Mouse (Mus musculus) CH12F3 (cell line): Measurements from ENCODE around the gene Cacnb4.

Experiments
- in situ Hi-C: fragments of 300-500 bp; cut with MboI; formaldehyde crosslinking; loops from 2 replicates; pipeline ENCODE4 v1.14.3; 2020; ENCODE audit warnings: low sequenced_read_pairs

Cacnb4 gene

DNA sequence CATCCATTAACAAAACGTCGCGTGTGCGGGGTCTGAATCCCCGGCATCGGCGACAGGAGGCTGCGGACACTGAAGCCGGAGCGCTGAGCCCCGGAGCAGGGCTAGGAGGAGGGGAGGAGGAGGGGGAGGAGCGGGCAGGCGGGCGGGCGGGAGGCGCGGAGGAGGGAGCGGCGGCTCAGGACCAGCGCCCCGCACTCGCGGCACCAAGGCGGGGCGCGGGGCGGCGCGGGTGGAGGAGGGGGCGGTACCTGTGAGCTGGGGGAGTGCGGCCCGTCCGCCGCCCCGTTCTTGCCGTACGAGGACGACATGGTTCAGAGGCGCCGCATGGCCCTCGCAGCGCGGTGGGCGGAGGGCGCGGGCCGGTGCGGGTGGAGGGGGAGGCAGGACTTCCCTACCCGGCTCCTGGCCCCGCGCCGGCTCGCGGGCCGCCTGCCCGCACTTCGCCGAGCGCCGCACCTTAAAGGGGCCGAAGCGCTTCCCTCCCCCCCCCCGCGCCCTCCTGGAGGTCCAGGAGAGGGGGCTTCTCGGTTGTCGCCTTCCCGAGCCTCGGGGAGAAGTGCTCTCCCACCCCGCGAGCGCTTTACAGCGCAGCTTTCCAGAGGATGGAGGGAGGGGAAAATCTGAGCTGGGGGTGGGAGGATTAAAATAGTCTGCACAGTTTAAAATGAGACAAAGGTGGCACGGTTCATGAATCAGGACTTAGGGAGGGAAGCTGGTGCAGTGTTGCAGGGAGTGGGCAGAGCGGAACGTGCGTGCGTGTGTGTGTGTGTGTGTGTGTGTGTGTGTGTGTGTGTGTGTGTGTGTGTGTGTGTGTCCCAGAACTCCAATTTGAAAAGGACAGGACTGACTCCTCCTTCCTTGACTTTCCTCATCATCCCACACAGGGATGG, at the start of gene Cacnb4:
TSS of gene Cacnb4 (minus strand) at position 809 of the 890 bp plus-strand sequence.
- in situ Hi-C loops = no loop called here

DNA sequence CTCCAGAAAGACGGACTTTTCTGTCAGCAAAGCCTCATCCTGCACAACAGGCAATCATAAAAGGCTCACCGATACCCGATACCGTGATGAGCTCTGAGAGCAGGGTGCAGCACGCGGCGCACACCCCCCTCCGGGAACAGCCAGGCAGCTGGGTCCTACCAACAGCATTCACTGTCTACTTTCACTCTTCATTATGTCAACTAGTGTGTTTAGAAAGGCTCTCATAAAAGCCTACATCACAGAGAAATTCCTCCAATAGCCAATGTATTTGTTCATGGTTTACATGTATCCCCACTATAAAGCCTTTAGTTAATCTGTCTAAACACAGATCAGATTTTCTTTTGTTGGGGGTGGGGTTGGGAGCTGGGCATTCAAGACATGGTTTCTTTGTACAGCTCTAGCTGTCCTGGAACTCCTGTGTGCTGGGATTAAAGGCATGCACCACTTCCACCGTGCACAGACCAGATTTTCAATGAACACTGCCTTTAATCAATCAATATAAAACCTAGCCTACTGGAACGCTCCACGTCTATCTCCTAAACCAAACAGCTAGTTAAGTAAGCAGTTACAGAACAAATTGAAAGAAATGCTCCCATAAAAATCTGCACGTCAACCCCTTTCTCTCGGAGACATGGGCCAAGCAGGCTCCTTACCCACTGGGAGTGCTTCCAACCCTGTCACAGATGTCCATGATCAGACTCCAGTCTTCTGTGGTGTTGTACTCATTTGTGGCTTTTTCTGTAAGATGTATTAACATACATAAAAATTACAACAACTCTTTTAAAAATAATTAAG, 43.8 kb upstream of the Cacnb4 start:
- in situ Hi-C loops = no loop called here

DNA sequence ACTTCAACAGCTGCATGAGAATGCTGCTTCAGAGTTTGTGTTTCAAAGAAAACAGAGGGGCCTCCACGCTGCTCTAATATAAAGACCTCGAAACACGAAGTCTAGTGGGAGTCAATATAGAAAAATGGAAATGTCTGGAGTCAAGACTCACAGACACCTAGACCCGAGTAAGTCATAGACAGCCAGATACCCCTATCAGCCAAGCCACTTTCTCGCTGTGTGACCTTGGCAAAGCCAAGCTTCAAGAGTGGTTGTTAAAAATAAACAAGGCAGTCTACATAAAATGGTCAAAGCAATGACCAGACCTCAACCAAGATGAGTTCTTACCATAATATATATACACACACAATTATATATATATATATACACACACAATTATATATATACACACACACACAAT, 40.4 kb upstream of the Cacnb4 start:
- in situ Hi-C loops = no loop called here

DNA sequence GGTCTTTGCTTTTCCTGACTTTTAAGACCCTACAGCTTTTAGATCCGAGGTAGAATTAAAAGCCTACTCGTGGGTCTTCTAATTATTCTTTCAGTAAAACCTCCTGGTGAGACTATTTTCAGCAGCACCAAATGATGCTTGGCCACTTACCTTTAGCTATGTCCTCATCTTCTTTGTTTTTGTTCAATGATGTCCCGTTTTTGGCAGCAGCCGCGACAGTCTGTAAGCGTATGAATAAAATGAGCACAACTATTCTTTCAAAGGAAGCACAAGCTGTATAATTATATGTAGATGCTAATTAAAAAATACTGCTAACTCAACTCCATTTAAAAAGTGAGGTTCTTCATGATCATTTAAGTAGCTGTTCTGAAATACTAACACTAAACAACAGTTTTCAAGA, 38.9 kb upstream of the Cacnb4 start:
- in situ Hi-C loops = no loop called here

DNA sequence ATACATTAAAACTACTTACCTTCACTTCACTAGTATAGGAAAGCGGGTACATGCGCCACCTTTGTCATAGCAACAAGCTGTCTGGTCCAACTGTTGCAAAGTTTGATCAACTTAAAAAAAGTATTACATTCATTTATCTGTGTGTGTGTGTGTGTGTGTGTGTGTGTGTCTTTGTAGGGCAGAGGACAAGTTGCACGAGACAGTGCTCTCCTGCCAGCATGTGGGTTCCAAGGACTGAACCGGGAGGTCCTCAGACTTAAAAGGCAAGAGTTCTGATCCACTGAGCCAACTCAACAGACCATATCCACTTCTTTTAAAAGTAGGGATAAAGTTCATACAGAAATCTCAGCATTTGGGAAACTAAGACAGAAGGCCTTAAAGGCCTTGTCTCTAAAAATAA, 37.5 kb upstream of the Cacnb4 start:
- in situ Hi-C loops = no loop called here

DNA sequence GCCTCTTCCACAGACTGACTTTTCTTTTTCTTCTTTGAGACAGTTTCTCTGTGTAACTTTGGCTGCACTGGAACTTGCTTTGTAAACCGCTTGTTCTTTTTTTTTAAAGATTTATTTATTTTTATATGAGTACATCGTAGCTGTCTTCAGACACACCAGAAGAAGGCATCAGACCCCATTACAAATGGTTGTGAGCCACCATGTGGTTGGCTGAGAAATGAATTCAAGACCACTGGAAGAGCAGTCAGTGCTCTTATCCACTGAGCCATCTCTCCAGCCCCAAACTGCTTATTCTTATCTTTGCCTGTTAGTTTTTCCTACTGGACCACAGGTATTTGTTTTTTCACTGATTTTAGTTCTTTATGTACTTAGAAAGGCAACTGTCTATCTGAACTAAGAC, 34.2 kb upstream of the Cacnb4 start:
- in situ Hi-C loops = no loop called here

DNA sequence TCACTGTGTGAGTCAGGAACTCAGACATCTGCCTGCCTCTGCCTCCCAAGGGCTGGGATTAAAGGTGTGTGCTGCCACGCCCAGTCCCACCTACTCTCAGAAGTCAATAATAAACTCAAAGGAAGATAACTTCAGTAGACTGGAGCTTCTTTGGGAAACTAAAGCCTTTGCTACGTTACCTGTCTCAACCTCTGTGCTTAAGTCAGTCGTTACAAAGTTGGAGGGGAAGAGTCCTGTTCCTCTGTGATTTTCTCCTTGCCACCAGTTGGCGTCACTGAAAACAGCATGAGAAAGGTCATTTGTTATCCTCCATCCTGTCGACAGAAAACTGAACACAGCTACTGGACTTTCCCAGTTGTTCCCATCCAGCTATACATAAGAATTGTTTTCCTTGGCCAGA, 32.8 kb upstream of the Cacnb4 start:
- in situ Hi-C loops = no loop called here

DNA sequence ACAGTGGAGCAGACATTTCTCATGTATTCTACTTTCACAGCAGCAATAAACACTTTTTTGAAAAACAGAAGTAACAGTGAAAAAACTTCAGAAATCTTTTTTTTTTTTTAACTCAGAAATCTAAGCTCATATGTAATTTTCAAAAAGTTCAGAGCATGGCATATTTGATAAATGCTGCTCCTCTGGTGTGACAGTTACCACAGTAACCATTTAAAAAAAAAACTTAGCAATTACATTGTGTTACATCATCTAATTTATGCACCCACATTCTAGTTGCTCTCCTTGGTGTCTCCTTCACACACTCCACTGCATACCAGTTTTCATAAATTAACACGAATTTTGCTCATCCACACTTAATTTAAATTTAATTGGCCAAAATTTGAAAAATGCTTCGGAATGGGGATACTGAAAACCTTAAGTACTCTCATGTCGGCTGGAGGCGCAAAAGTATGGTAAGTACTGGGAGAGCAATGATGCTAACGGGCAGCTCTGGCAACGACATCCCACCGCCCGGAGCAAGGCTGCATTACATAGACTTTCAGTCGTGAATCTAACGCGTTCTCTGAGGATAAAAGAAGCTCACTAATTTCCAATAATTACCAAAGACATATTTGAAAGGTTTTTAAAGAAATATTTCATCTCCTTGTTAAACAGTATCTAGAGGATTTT, 24.9 kb upstream of the Cacnb4 start:
- in situ Hi-C loops = no loop called here

DNA sequence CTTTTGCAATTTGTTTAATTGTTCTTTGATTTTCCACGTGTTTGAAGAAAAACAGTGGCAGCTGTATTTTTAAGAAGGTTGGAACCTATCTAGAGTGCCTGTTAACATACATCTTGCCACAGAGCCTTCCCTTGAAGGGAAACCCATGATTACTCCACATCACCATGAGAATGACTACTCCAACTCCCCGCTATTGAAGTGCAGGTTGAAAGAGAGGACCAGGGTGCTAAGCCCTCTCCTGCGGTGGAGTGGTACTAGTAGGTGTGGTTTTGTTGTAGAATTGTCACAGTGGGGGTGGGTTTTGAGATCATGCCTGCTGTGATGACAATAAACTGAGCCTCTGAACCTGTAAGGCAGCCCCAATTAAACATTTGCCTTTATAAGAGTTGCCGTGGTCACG, 23.7 kb upstream of the Cacnb4 start:
- in situ Hi-C loops = no loop called here

DNA sequence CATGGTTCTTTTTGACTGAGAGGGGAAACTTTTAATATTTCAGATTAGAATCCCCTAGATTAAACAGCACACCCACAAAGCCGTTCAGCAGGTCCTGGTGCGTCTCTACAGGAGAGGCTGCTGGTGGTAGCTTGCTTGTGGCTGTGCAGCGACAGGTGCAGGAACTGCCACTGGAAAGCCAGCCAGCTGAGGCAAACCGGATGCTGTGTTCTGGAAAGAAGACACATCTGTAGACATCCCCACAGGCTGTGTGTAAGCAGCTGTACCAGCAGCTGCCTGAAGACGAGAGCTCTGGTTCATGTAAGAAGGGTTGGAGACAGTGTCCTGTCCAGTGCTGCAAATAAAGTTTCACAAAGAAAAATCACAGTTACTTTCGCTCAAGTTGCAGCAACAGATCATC, 18.0 kb upstream of the Cacnb4 start:
- in situ Hi-C loops = no loop called here

DNA sequence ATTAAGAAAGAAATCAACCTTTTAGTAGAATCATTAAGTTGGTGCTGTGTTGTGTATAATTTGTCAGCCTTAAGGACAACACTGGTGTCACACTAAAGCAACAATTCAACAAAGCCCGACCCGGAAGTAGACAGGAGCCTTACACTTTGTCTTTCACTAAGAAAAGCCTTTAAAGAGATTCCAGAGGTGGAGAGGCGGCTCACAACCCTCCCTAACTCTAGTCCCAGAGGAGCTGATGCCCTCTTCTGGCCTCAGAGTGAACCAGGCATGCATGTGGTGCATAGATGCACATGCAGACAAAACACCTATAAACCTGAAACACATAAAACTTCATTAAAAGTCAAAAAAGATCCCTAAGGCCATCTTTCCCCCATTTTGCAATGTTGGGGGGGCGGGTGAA, 15.1 kb upstream of the Cacnb4 start:
- in situ Hi-C loops = no loop called here

DNA sequence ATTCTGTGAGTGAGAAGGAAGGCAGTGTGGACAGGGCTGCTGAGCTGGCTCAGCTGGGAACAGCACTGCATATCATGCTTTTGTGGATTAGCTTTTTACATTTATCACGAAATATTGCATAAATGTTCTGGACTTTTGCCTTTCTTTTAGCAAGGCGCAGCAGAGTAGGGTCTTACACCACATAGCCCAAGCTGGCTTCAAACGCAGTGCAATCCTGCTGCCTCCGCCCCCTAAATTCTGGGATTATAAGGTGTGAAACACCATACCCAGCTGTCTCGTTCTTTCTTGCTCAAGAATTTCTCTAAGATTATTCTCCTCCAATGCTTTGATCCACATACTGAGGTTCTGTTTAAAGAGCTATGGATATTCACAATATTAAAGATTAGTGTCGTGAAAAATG, 10.0 kb upstream of the Cacnb4 start:
- in situ Hi-C loops = no loop called here

DNA sequence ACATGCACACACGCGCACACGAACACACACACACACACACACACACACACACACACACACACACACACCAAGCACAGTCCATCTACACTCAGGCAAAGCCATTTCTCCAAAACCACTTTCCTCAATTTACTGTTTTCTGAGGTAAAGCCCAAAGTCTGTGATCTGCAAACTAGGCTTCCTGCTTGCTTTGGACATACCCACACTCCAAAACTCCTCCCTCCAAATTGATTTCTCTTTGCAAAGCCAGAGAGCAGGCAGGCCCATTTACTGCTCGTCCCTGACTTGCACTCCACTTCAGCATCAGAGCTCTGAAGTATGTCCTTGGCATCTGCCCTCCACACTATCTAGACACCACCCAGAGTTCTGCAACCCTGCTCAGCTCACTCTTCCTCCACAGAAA, 958 bp upstream of the Cacnb4 start:
- in situ Hi-C loops = no loop called here

DNA sequence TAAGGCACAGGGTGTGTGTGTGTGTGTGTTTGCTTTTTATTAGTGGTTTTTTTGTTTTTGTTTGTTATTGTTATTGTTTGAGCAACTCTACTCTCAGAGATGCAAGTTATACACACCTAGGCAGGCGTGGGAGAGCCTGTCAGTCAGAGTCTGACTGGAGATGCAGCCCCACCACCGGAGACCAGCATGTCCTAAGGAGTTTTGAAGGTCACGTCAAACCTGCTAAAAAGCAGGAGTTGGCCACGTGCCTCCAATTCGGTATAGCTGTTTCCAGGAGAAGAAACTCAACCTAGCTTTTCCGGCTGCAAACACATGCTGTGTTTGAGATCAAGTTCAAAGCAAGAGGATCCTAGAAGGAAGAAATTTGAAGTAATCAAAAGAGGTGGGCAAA, 277 bp upstream of the Cacnb4 start:
- in situ Hi-C loops = no loop called here

DNA sequence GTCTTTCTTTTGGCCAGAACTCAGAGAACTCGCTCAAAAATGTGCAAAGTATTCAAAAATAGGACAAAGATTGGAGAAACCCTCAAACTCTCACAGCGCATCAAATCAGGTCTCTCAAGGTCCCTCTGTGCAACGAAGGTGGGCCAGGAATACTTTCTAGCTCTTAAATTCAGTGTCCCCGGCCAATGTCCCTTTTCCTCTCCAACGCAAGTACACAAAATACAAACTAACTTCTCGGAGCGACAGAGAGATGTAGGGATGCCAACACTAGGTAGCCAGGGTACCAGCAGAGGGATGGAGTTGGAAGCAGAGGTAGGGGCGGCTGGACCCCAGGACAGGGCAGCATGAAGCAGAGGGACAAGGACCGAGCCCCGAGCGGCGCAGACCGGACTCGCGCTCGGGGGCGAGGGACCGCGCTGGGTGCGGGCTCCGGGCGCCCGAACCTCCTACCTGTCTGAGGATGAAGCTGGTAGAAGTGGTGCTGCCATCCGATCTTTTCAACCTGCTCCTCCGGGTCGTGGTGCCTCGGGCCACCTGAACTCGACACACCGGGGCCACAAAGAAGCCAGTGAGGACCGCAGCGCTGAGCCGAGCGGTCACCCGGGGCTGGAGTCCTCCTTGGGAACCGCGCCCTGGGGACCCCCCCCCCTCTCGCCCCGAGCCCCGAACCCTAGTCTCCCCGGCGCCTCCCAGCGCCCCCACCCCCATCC, 1.2 kb downstream of the Cacnb4 start:
- in situ Hi-C loops = no loop called here

DNA sequence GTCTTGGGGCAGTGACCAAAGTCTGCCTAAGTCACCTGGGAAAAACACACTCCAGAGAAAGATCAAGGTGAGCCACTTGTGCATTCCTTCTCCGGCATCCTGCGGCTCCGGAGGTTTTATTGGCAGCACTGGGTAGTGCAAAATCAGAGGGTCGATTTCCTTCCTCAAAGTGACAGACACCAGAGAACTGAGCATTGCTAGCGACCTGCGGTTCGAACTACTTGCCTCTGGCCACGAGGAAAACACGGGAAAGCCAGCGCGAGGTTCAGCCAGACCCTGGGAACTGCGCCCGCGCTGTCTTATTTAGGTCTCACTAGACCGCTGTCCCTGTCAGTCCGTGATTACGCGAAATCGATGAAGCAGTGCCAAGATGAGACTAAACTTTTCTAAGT, 1.7 kb downstream of the Cacnb4 start:
- in situ Hi-C loops = no loop called here

DNA sequence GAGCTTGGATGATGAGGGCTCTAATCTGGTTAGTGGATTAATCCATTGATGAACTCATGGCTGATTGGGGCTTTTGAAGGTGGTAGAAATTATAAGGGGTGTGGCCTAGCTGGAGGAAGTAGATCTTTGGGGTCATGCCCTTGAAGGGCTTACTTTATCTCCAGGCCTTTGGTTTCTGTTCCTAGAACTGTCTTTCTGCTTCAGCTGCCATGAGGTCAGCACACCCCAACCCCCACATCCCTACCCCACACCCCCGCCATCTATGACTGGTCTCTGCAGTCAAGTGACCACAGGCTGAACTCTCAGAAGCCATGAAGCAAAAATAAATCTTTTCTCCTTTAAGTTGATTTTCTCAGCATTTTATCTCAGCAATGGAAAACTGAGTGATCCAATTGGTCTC, 3.5 kb downstream of the Cacnb4 start:
- in situ Hi-C loops = no loop called here

DNA sequence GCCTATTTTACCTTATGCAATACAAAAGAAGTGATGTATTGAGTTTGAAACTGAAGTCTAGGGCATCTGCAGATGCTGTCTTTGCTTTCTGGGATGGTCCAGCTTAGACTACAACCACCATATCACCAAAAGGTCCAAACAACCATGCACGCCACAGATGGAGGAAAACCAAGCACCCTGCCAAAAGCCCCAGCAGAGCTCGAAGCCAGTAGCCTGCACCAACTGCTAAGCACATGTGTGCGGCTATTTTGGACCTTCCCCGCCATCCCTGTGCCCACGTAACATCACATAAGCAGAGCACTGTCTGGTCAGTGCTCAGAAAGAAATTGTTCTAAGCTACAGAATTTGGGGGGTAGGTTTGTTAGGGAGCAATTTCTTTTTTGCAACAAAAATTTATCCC, 5.9 kb downstream of the Cacnb4 start:
- in situ Hi-C loops = no loop called here

DNA sequence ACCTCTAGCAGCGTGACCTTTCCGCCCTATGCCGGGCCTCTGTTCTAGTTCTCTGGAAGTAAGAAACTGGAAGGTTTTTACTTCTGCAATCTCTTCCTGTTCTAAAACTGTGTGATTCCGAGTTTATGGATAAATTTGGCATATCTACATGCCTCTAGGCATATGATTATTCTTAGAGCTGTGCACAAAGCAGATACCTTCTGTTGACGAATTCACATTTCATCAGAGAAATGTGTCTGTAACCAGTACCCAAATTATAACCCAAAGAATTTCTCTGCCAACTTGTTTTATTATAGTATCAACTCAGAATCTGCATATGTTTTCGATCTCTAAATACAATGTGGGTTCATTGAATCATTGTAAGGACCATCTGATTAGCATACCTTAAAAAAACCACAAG, 8.2 kb downstream of the Cacnb4 start:
- in situ Hi-C loops = no loop called here

DNA sequence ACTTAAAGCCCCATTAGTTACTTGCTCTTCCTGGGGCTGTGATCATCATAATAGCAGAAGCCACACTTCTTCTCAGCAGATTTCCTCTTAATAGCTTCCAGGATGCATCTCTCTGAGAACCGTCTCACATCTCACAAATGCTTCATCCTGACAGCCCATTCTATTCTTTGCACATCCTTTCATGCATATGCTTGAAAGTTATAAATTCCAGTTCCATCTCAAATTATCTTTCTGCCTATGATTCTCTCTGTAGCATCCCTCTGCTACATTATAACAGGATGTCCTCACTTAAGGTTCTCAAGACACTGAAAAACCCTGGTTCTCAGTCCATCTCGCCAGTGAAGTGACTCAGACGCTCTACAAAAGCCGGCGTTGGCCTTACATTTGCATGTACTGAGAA, 19.9 kb downstream of the Cacnb4 start:
- in situ Hi-C loops = no loop called here

DNA sequence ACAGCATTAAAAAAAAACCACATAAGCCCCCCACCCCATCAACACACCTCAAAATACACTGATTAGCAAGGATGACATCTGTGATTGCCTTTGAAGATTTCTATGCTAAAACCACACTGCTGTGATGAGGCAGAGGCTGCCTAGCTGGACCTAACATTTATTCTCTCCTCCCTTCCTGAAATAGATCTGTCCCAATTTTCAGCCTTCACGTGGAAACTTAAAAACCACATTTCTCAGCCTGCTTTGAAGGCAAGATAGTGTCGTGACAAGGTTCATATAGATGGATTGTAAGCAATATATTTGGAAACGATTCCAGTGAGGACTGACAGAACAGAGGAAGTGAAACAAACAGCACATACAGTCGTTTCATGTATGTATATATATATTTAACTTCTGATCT, 22.1 kb downstream of the Cacnb4 start:
- in situ Hi-C loops = no loop called here
